Mouse (Mus musculus) cerebellum, adult 11-12 months (tissue): Measurements from ENCODE around the gene Gm28035.

Experiments used
- DNase-seq: peaks from one replicate; pipeline ENCODE4 v3.0.0; 2022

The Gm28035 gene

GRCm38 (mm10) chr2:30262840-30263441, 22.6 kb downstream of the Gm28035 start:
- peak; percentile 76 for DNase-seq

GRCm38 (mm10) chr2:30263811-30264210, 23.4 kb downstream of the Gm28035 start:
- DNase-seq = no peak

GRCm38 (mm10) chr2:30264671-30265519, 24.5 kb downstream of the Gm28035 start:
- DNase-seq = no peak

- peak; percentile 85 for DNase-seq
Observed at GRCm38 (mm10) chr2:30265767-30266253, 25.4 kb downstream of the Gm28035 start, which contains the start of gene Phyhd1. Gene Phyhd1, plus strand, starts transcription at chr2:30266203.

- peak; percentile 59 for DNase-seq
Observed at GRCm38 (mm10) chr2:30266392-30266941, 26.1 kb downstream of the Gm28035 start.

- DNase-seq = no peak
Observed at GRCm38 (mm10) chr2:30267466-30267865, 27.1 kb downstream of the Gm28035 start.

- no peak for DNase-seq
Observed at GRCm38 (mm10) chr2:30268371-30268770, 28.0 kb downstream of the Gm28035 start.

GRCm38 (mm10) chr2:30269241-30269990, 29.0 kb downstream of the Gm28035 start:
- no peak for DNase-seq

GRCm38 (mm10) chr2:30270134-30270533, 29.8 kb downstream of the Gm28035 start:
- DNase-seq = peak; percentile 84

GRCm38 (mm10) chr2:30280743-30281142, 40.4 kb downstream of the Gm28035 start, which contains the start of gene Gm28038:
Gene Gm28038, plus strand, starts transcription at chr2:30281043.
- DNase-seq = no peak

- DNase-seq = no peak
Observed at GRCm38 (mm10) chr2:30281651-30282050, 41.3 kb downstream of the Gm28035 start.

GRCm38 (mm10) chr2:30283193-30283592, 42.8 kb downstream of the Gm28035 start:
- no peak for DNase-seq

- no peak for DNase-seq
Observed at GRCm38 (mm10) chr2:30285004-30285403, 44.6 kb downstream of the Gm28035 start.

GRCm38 (mm10) chr2:30285416-30286181, 45.2 kb downstream of the Gm28035 start:
- no peak for DNase-seq

GRCm38 (mm10) chr2:30286192-30287026, 46.0 kb downstream of the Gm28035 start, which contains the start of the genes Dolk and Nup188:
Gene Dolk, minus strand, starts transcription at chr2:30286334.
Gene Nup188, plus strand, starts transcription at chr2:30286397.
- DNase-seq = peak; percentile 92

GRCm38 (mm10) chr2:30287027-30287373, 46.6 kb downstream of the Gm28035 start:
- DNase-seq = no peak

- DNase-seq = no peak
Observed at GRCm38 (mm10) chr2:30299525-30299924, 59.2 kb downstream of the Gm28035 start.

- DNase-seq = no peak
Observed at GRCm38 (mm10) chr2:30299966-30300365, 59.6 kb downstream of the Gm28035 start.

GRCm38 (mm10) chr2:30306087-30306486, 65.7 kb downstream of the Gm28035 start:
- DNase-seq = no peak

GRCm38 (mm10) chr2:30309351-30309750, 69.0 kb downstream of the Gm28035 start:
- no peak for DNase-seq

- DNase-seq = no peak
Observed at GRCm38 (mm10) chr2:30311481-30311880, 71.1 kb downstream of the Gm28035 start.
